In genomic region chr15:25713587-25714361, GRCm38 (mm10) we compare ENCODE assay signal across 8 mouse cellular contexts.
DNase-seq lines count a peak whose midpoint lies in the region; ATAC-seq lines count a peak whose summit lies in the region.

No protein-coding gene starts in this region.

- H3K36me3 ChIP-seq in heart, embryonic 13.5 days: no peaks in the 10 kb centered on the region
- H3K36me3 ChIP-seq in embryonic facial prominence, embryonic 13.5 days: peaks cover 10% of the 10 kb centered on the region; the same call in 1 of the 2 replicates
- no peaks in the 10 kb centered on the region for H3K36me3 ChIP-seq in midbrain, embryonic 11.5 days (ENCODE audit: control insufficient read depth, insufficient read depth, low read length)

- no peak for ATAC-seq in heart, embryonic 13.5 days (ENCODE audit: extremely low read depth, insufficient number of reproducible peaks, low FRiP score, low TSS enrichment)
- ATAC-seq in embryonic facial prominence, embryonic 13.5 days (ENCODE audit: insufficient number of reproducible peaks, insufficient read depth, low FRiP score, low TSS enrichment, low read depth): 0 out of 2 replicates have a peak, but pooled peaks have one; percentile 29
- peak; percentile 29; the same call in 1 of the 2 replicates for ATAC-seq in midbrain, embryonic 11.5 days (ENCODE audit: low FRiP score)

- H3K9ac ChIP-seq in heart, embryonic 13.5 days: no peak overlapping the region
- no peak overlapping the region for H3K9ac ChIP-seq in embryonic facial prominence, embryonic 13.5 days
- H3K9ac ChIP-seq in midbrain, embryonic 11.5 days (ENCODE audit: low read length): no peak overlapping the region

- DNase-seq in heart, postnatal 25 days (ENCODE audit: low spot score): no peak
- peak; percentile 87 for DNase-seq in kidney, postnatal 14 days
- no peak for DNase-seq in midbrain, embryonic 11.5 days (ENCODE audit: low spot score, missing footprints)
- no peak for DNase-seq in ovary, postnatal 10 days (ENCODE audit: low spot score)
- no peak for DNase-seq in c-Kit-positive CD71-positive TER-119-positive erythroid progenitor cells, embryonic 14.5 days (ENCODE audit: low spot score)
- no peak for DNase-seq in heart, adult 9 months (ENCODE audit: low spot score in 2 of 2)

- peaks cover 4% of the 10 kb centered on the region; the same call in 1 of the 2 replicates for H3K27me3 ChIP-seq in heart, embryonic 13.5 days (replicated peaks)
- no peaks in the 10 kb centered on the region for H3K27me3 ChIP-seq in embryonic facial prominence, embryonic 13.5 days
- H3K27me3 ChIP-seq in midbrain, embryonic 11.5 days (ENCODE audit: control insufficient read depth, insufficient read depth, low read length): no peaks in the 10 kb centered on the region

- no peak overlapping the region for H3K4me3 ChIP-seq in heart, embryonic 13.5 days
- H3K4me3 ChIP-seq in embryonic facial prominence, embryonic 13.5 days: no peak overlapping the region
- no peak overlapping the region for H3K4me3 ChIP-seq in midbrain, embryonic 11.5 days (ENCODE audit: low read depth, low read length)

- no peaks in the 10 kb centered on the region for H3K9me3 ChIP-seq in heart, embryonic 13.5 days
- H3K9me3 ChIP-seq in embryonic facial prominence, embryonic 13.5 days: no peaks in the 10 kb centered on the region
- no peaks in the 10 kb centered on the region for H3K9me3 ChIP-seq in midbrain, embryonic 11.5 days (ENCODE audit: control insufficient read depth, low read length)

- WGBS in heart, embryonic 13.5 days: 72% methylated on average over 38 of the region's 38 CpGs
- WGBS in embryonic facial prominence, embryonic 13.5 days: 66% methylated on average over 38 of the region's 38 CpGs
- WGBS in midbrain, embryonic 11.5 days: 55% methylated on average over 38 of the region's 38 CpGs

- intact Hi-C loops in heart, postnatal 25 days (cut with DNase I): no loop called here

- peak overlapping the region; percentile 30 for H3K4me2 ChIP-seq in heart, embryonic 13.5 days
- H3K4me2 ChIP-seq in embryonic facial prominence, embryonic 13.5 days: no peak overlapping the region
- peak overlapping the region; percentile 33 for H3K4me2 ChIP-seq in midbrain, embryonic 11.5 days

- H3K27ac ChIP-seq in heart, embryonic 13.5 days (replicated peaks): no peak overlapping the region
- 0 out of 2 replicates have a peak overlapping the region, but pooled peaks have one; percentile 2 for H3K27ac ChIP-seq in embryonic facial prominence, embryonic 13.5 days
- H3K27ac ChIP-seq in midbrain, embryonic 11.5 days (ENCODE audit: low read depth, low read length): no peak overlapping the region

- peaks cover 27% of the 10 kb centered on the region for H3K4me1 ChIP-seq in heart, embryonic 13.5 days
- H3K4me1 ChIP-seq in embryonic facial prominence, embryonic 13.5 days: peaks cover 37% of the 10 kb centered on the region
- H3K4me1 ChIP-seq in midbrain, embryonic 11.5 days (ENCODE audit: control insufficient read depth, insufficient read depth, low read length): peaks cover 8% of the 10 kb centered on the region
